8 mouse cellular contexts compared by ENCODE assay signal in the genomic region with DNA sequence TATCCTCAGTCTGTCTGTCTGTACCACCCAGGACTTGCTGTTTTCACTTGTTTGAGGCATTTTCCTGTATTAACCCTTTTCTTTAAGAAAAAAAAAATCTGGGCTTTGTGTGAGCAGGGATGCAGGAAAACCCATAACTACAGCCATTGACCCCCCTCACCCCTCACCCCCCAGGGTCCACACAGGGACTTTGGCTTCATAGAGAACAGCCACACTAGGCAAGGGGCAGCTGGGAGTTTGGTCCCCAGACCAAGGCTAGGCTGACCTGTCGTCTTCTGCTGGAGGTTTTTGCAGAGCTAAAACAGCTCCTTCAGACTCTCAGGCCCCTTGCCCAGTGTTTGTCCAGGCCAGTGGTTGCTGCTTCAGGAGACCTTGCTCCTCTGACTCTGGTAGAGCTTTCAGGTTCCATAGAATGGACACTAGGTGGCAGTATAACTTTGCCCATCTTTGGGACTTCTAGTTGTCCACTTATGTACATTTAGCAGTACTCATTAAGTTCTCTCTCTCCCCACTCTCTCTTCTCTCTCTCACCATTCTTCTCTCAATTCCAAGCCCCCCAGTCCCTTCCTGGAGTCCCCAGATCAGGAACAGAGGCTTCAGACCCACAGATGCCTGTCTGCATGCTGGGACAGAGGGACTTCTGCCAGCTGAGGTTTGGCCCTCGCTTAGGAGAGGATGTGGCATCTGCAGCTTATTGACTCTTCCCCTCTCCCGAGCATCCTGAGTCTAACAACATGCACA. TPM values are rescaled to one million over a fixed set of nuclear protein-coding genes. Genes with fewer than 3 reads are reported as not detected.
DNase-seq lines count a peak whose midpoint lies in the region; ATAC-seq and TF ChIP-seq lines count a peak whose summit lies in the region.

No protein-coding gene starts in this region.

- H3K9me3 ChIP-seq in E14TG2a.4 (ENCODE audit: low read length) = no peaks in the 10 kb centered on the region

- peak; percentile 62 for ATAC-seq in megakaryocyte-erythroid progenitor cell, adult 5-6 weeks (replicated peaks; ENCODE audit: low FRiP score, low TSS enrichment, poor library complexity, severe bottlenecking)

- TF ChIP-seq CTCF in E14TG2a.4 (conservative IDR thresholded peaks at IDR 0.05; ENCODE audit: low read length) = peak; percentile 64

- H3K27me3 ChIP-seq in E14TG2a.4 (ENCODE audit: insufficient read depth, low read length) = no peaks in the 10 kb centered on the region

- no peaks in the 10 kb centered on the region for H3K4me1 ChIP-seq in E14TG2a.4 (replicated peaks; ENCODE audit: low read depth, low read length)

- peaks cover 4% of the 10 kb centered on the region; the same call in 1 of the 2 replicates for H3K36me3 ChIP-seq in E14TG2a.4 (ENCODE audit: insufficient read depth, low read length)

- no peak overlapping the region for H3K4me3 ChIP-seq in E14TG2a.4 (replicated peaks; ENCODE audit: low read length)

- peak; percentile 48 for DNase-seq in adrenal gland, postnatal 14 days
- no peak for DNase-seq in adrenal gland, adult 8-10 months
- peak; percentile 66 to 79 for DNase-seq in cerebellum, postnatal 10 days
- DNase-seq in gastrocnemius, postnatal 25 days = peak; percentile 27
- DNase-seq in kidney, postnatal 14 days = peak; percentile 48
- DNase-seq in thymus, postnatal 25 days = peak; percentile 28

RNA-seq across cellular contexts. Expression of a gene that starts 29.5 kb away (rescaled TPM):
- 5.4 and 5.8 TPM in 2 replicates for total RNA-seq in adrenal gland, postnatal 14 days (2021)
- 10 to 100 TPM in 1 of 4 experiments, 1 to 10 TPM in 3; 4.0 to 10.2 (median 6.3) TPM for total RNA-seq in adrenal gland, adult 8-10 months (2022)
- total RNA-seq in gastrocnemius, postnatal 25 days (2021) = 1 to 10 TPM; 1.8 to 2.3 TPM
- total RNA-seq in megakaryocyte-erythroid progenitor cell, adult 5-6 weeks (2014; fragmentation: Nextera tagmentation) = 2.1 and 5.5 TPM in 2 replicates
- total RNA-seq in megakaryocyte-erythroid progenitor cell, adult 5-6 weeks (2017) = 4.9 and 10.6 TPM in 2 replicates

RNA-seq across cellular contexts. Expression of a gene that starts 57.9 kb away (rescaled TPM):
- 13.3 and 25.6 TPM in 2 replicates for total RNA-seq in adrenal gland, postnatal 14 days (2021)
- total RNA-seq in adrenal gland, adult 8-10 months (2022) = 10 to 100 TPM; 13.6 to 32.7 (median 23.2) TPM
- total RNA-seq in gastrocnemius, postnatal 25 days (2021) = 1 to 10 TPM; 4.3 to 5.7 TPM
- total RNA-seq in megakaryocyte-erythroid progenitor cell, adult 5-6 weeks (2014; fragmentation: Nextera tagmentation) = not detected in 2 replicates
- not detected in 2 replicates for total RNA-seq in megakaryocyte-erythroid progenitor cell, adult 5-6 weeks (2017)

Comparison
In these comparisons a context has a peak if more than half of its experiments do, and no peak if none do; other contexts are left out.
1. RNA of a gene that starts 57.9 kb away (total RNA-seq): 13.3 to 25.6 TPM in adrenal gland, postnatal 14 days, 13.6 to 32.7 TPM in adrenal gland, adult 8-10 months and 4.3 to 5.7 TPM in gastrocnemius, postnatal 25 days; not detected in megakaryocyte-erythroid progenitor cell, adult 5-6 weeks; every median in the first group is over 4 times any median in the second.